Mouse (Mus musculus) left cerebral cortex, adult 8-10 months (tissue): ENCODE data around the gene Rps19. TPM values are rescaled to one million over a fixed set of nuclear protein-coding genes. Genes with fewer than 3 reads are reported as not detected.

Source experiments
- DNase-seq, 2 experiments: peaks; one replicate each; pipeline ENCODE4 v3.0.0; 2022; ENCODE audit warnings: low spot score in 2 of 2
- total RNA-seq, 4 experiments: library from RNA; stranded (reverse); gene quantifications; 2 replicates each; pipeline ENCODE4 v1.2.4; 2022

Rps19 gene
- total RNA-seq, 4 experiments from 2014 or later: 577 to 601 (median 592) TPM

GRCm38 (mm10) chr7:24902264-24902629 is 18.1 kb downstream of the Rps19 start:
- no peak for DNase-seq

GRCm38 (mm10) chr7:24902630-24903443 is 18.7 kb downstream of the Rps19 start, which contains the start of gene Arhgef1:
Gene Arhgef1, plus strand, starts transcription at chr7:24902912.
- DNase-seq: no peak

GRCm38 (mm10) chr7:24903444-24903825 is 19.3 kb downstream of the Rps19 start:
- DNase-seq: no peak

- peak; percentile 73 to 97 for DNase-seq
Measured at GRCm38 (mm10) chr7:24904070-24904483, 19.9 kb downstream of the Rps19 start.

GRCm38 (mm10) chr7:24904936-24905335 is 20.8 kb downstream of the Rps19 start:
- DNase-seq: no peak

- DNase-seq: no peak
Measured at GRCm38 (mm10) chr7:24906551-24906950, 22.4 kb downstream of the Rps19 start.

- no peak for DNase-seq
Measured at GRCm38 (mm10) chr7:24907211-24907748, 23.1 kb downstream of the Rps19 start.

- no peak for DNase-seq
Measured at GRCm38 (mm10) chr7:24912480-24912879, 28.3 kb downstream of the Rps19 start.

- DNase-seq: no peak
Measured at GRCm38 (mm10) chr7:24918763-24919323, 34.7 kb downstream of the Rps19 start.

- no peak for DNase-seq
Measured at GRCm38 (mm10) chr7:24919728-24920127, 35.6 kb downstream of the Rps19 start.

GRCm38 (mm10) chr7:24930475-24930874 is 46.3 kb downstream of the Rps19 start:
- no peak for DNase-seq

- DNase-seq: no peak
Measured at GRCm38 (mm10) chr7:24931651-24932050, 47.5 kb downstream of the Rps19 start.

Other genes starting within 250 kb of the Rps19 start
- 1 to 10 TPM in 1 of 4 experiments, under 1 TPM in 3; 0.44 to 1.3 (median 0.63) TPM for gene Lypd3, start 247.8 kb upstream of the Rps19 start, total RNA-seq
- not detected for gene Tex101, start 207.7 kb upstream of the Rps19 start, total RNA-seq
- not detected for gene BC049730, start 175.1 kb upstream of the Rps19 start, total RNA-seq
- gene Gm4763, start 157.5 kb upstream of the Rps19 start, total RNA-seq: not detected
- gene Cd177, start 124.1 kb upstream of the Rps19 start, total RNA-seq: not detected
- not detected for gene Ceacam10, start 107.2 kb upstream of the Rps19 start, total RNA-seq
- not detected for gene Gm9844, start 22.2 kb upstream of the Rps19 start, total RNA-seq
- gene Lypd4, start 14.4 kb upstream of the Rps19 start, total RNA-seq: not detected
- gene Dmrtc2, start 14.3 kb upstream of the Rps19 start, total RNA-seq: not detected
- under 1 TPM; 0.33 to 0.74 (median 0.53) TPM for gene Cd79a, start 13.0 kb downstream of the Rps19 start, total RNA-seq
- gene Arhgef1, start 18.5 kb downstream of the Rps19 start, total RNA-seq: 10 to 100 TPM; 56.3 to 90.8 (median 74.6) TPM
- gene Gm4881, start 60.1 kb downstream of the Rps19 start, total RNA-seq: not detected
- gene Rabac1, start 88.4 kb downstream of the Rps19 start, total RNA-seq: 100 to 1,000 TPM; 322 to 333 (median 326) TPM
- 1,000 to 10,000 TPM; 1,859 to 2,026 (median 1,901) TPM for gene Atp1a3, start 121.6 kb downstream of the Rps19 start, total RNA-seq
- gene Grik5, start 188.0 kb downstream of the Rps19 start, total RNA-seq: 100 to 1,000 TPM; 201 to 224 (median 207) TPM
- gene Zfp574, start 188.2 kb downstream of the Rps19 start, total RNA-seq: 10 to 100 TPM; 36.8 to 40.0 (median 37.1) TPM